16 mouse cellular contexts compared by ENCODE assay signal in genomic region chr3:45383831-45384230, GRCm38 (mm10). TPM values are rescaled to one million over a fixed set of nuclear protein-coding genes. Genes with fewer than 3 reads are reported as not detected.
DNase-seq lines count a peak whose midpoint lies in the region; ATAC-seq and TF ChIP-seq lines count a peak whose summit lies in the region.
"Had no signal": no experiment of that assay in that cellular context is flagged by ENCODE, and none has a peak within 500 bp of the region (broad histone marks: within the 10 kb centered on the region; RNA-seq: fewer than 3 reads in every experiment).

No protein-coding gene starts in this region.

- peaks cover 37% of the 10 kb centered on the region for H3K27me3 ChIP-seq in intestine, postnatal 0 days (replicated peaks; ENCODE audit: control insufficient read depth, insufficient read depth, low read length)
- H3K27me3 ChIP-seq in intestine, embryonic 15.5 days (replicated peaks) = peaks cover 28% of the 10 kb centered on the region
- peaks cover 25% of the 10 kb centered on the region for H3K27me3 ChIP-seq in embryonic facial prominence, embryonic 14.5 days (replicated peaks; ENCODE audit: control insufficient read depth, insufficient read depth, low read length)
- H3K27me3 ChIP-seq in midbrain, embryonic 14.5 days (ENCODE audit: control insufficient read depth, insufficient read depth, low read length) = no peaks in the 10 kb centered on the region

- H3K27ac ChIP-seq in intestine, postnatal 0 days (ENCODE audit: low read depth, low read length) = no peak overlapping the region
- no peak overlapping the region for H3K27ac ChIP-seq in intestine, embryonic 15.5 days
- no peak overlapping the region for H3K27ac ChIP-seq in embryonic facial prominence, embryonic 14.5 days (replicated peaks; ENCODE audit: low read depth, low read length)
- no peak overlapping the region; the same call in 1 of the 2 replicates for H3K27ac ChIP-seq in midbrain, embryonic 14.5 days (replicated peaks; ENCODE audit: low read depth, low read length)

- H3K4me1 ChIP-seq in intestine, postnatal 0 days (replicated peaks; ENCODE audit: control insufficient read depth, insufficient read depth, low read length) = 0 out of 2 replicates have a peak, but pooled peaks cover under 1% of the 10 kb centered on the region
- peaks cover 26% of the 10 kb centered on the region for H3K4me1 ChIP-seq in intestine, embryonic 15.5 days (replicated peaks)
- no peaks in the 10 kb centered on the region for H3K4me1 ChIP-seq in embryonic facial prominence, embryonic 14.5 days (ENCODE audit: control insufficient read depth, insufficient read depth, low read length)
- H3K4me1 ChIP-seq in midbrain, embryonic 14.5 days (ENCODE audit: control insufficient read depth, insufficient read depth, low read length) = peaks cover 11% of the 10 kb centered on the region

- H3K4me2 ChIP-seq in intestine, postnatal 0 days (replicated peaks; ENCODE audit: low read depth) = no peak overlapping the region
- no peak overlapping the region for H3K4me2 ChIP-seq in intestine, embryonic 15.5 days (replicated peaks)
- no peak overlapping the region for H3K4me2 ChIP-seq in embryonic facial prominence, embryonic 14.5 days (ENCODE audit: low read depth, low read length)
- H3K4me2 ChIP-seq in midbrain, embryonic 14.5 days (ENCODE audit: low read length) = peak overlapping the region; percentile 87

- H3K4me3 ChIP-seq in intestine, postnatal 0 days (ENCODE audit: low read depth, low read length) = no peak overlapping the region
- no peak overlapping the region for H3K4me3 ChIP-seq in intestine, embryonic 15.5 days (replicated peaks)
- H3K4me3 ChIP-seq in embryonic facial prominence, embryonic 14.5 days (ENCODE audit: low read depth, low read length) = no peak overlapping the region
- peak overlapping the region; percentile 76 for H3K4me3 ChIP-seq in midbrain, embryonic 14.5 days (replicated peaks; ENCODE audit: low read depth, low read length)

- no peak overlapping the region for H3K9ac ChIP-seq in intestine, postnatal 0 days (ENCODE audit: low read depth, low read length)
- no peak overlapping the region for H3K9ac ChIP-seq in intestine, embryonic 15.5 days
- no peak overlapping the region for H3K9ac ChIP-seq in embryonic facial prominence, embryonic 14.5 days (ENCODE audit: low read depth, low read length)
- H3K9ac ChIP-seq in midbrain, embryonic 14.5 days (replicated peaks; ENCODE audit: low read length) = no peak overlapping the region; the same call in 1 of the 2 replicates

- DNase-seq in 3134 (ENCODE audit: extremely low read depth, insufficient read length, low spot score) (peak; percentile 52), adipocyte (ENCODE audit: low spot score) (no peak)
- peak; percentile 29 for DNase-seq in embryonic facial prominence, embryonic 14.5 days (ENCODE audit: low spot score)
- DNase-seq in midbrain, embryonic 14.5 days = peak; percentile 61
- DNase-seq in kidney, adult 11 months = no peak
- DNase-seq: adrenal gland, postnatal 36 days; heart, adult 11 months; kidney, postnatal 36 days; liver had no signal

- WGBS in intestine, postnatal 0 days = 54% methylated on average over 2 of the region's 2 CpGs
- WGBS in intestine, embryonic 15.5 days = 59% methylated on average over 2 of the region's 2 CpGs
- WGBS in embryonic facial prominence, embryonic 14.5 days = 37% methylated on average over 2 of the region's 2 CpGs
- WGBS in midbrain, embryonic 14.5 days = 51% methylated on average over 2 of the region's 2 CpGs

- H3K9me3 ChIP-seq in intestine, postnatal 0 days (ENCODE audit: control insufficient read depth) = no peaks in the 10 kb centered on the region
- no peaks in the 10 kb centered on the region for H3K9me3 ChIP-seq in intestine, embryonic 15.5 days
- no peaks in the 10 kb centered on the region for H3K9me3 ChIP-seq in embryonic facial prominence, embryonic 14.5 days (ENCODE audit: control insufficient read depth, low read length)
- no peaks in the 10 kb centered on the region for H3K9me3 ChIP-seq in midbrain, embryonic 14.5 days (ENCODE audit: control insufficient read depth, low read length)

- no peak for ATAC-seq in intestine, postnatal 0 days
- ATAC-seq in intestine, embryonic 15.5 days = no peak
- no peak for ATAC-seq in embryonic facial prominence, embryonic 14.5 days (ENCODE audit: low read depth)
- ATAC-seq in midbrain, embryonic 14.5 days (ENCODE audit: low FRiP score, low TSS enrichment) = no peak
- ATAC-seq in erythroid progenitor cell, adult 5-6 weeks (replicated peaks; ENCODE audit: low FRiP score, poor library complexity, severe bottlenecking) = no peak

- no peaks in the 10 kb centered on the region for H3K36me3 ChIP-seq in intestine, postnatal 0 days (ENCODE audit: control insufficient read depth, insufficient read depth)
- H3K36me3 ChIP-seq in intestine, embryonic 15.5 days = no peaks in the 10 kb centered on the region
- H3K36me3 ChIP-seq in embryonic facial prominence, embryonic 14.5 days (ENCODE audit: control insufficient read depth, insufficient read depth, low read length) = no peaks in the 10 kb centered on the region
- peaks cover 12% of the 10 kb centered on the region; the same call in 1 of the 2 replicates for H3K36me3 ChIP-seq in midbrain, embryonic 14.5 days (ENCODE audit: control insufficient read depth, insufficient read depth, low read length)

- TF ChIP-seq CTCF in intestine, postnatal 0 days (IDR thresholded peaks at IDR 0.05; ENCODE audit: low read depth) = 0 out of 2 replicates have a peak, but pooled peaks have one; percentile 24

RNA-seq across cellular contexts. Expression of gene Pcdh10, which starts 5.6 kb away (rescaled TPM):
- 0.51 and 0.58 TPM in 2 replicates for polyA plus RNA-seq in intestine, postnatal 0 days (2015; fragmentation: Nextera tagmentation; extraction: Ambion mirVana)
- 0.44 and 0.55 TPM in 2 replicates for polyA plus RNA-seq in intestine, embryonic 15.5 days (2015; fragmentation: Nextera tagmentation; extraction: Ambion mirVana)
- 6.1 and 6.3 TPM in 2 replicates for polyA plus RNA-seq in embryonic facial prominence, embryonic 14.5 days (2014; fragmentation: Nextera tagmentation; extraction: Ambion mirVana)
- polyA plus RNA-seq in midbrain, embryonic 14.5 days (2014; fragmentation: Nextera tagmentation; extraction: Ambion mirVana) = 30.9 and 35.4 TPM in 2 replicates
- total RNA-seq in erythroid progenitor cell, adult 5-6 weeks (2015; ENCODE audit: low replicate concordance) = not detected in 2 replicates
- total RNA-seq in erythroid progenitor cell, adult 5-6 weeks (2017; ENCODE audit: low replicate concordance) = not detected in 2 replicates
- total RNA-seq: megakaryocyte-erythroid progenitor cell, adult 5-6 weeks; MEL; neutrophil, adult 5-6 weeks had no signal
- polyA plus RNA-seq: heart, postnatal 0 days had no signal

Comparison
In these comparisons a context has a peak if more than half of its experiments do, and no peak if none do; other contexts are left out.
1. DNase-seq: peak in 3134 (single experiment), embryonic facial prominence, embryonic 14.5 days (single experiment) and midbrain, embryonic 14.5 days (single experiment); none in adipocyte (single experiment) and kidney, adult 11 months (single experiment).